Mouse (Mus musculus): ENCODE results near the gene Zfp534.
"Not testable (repeated sequence)": the region's sequence is repeated elsewhere in the genome, so short reads cannot be mapped to it uniquely, and the experiment has no call there.

The Zfp534 gene

DNA sequence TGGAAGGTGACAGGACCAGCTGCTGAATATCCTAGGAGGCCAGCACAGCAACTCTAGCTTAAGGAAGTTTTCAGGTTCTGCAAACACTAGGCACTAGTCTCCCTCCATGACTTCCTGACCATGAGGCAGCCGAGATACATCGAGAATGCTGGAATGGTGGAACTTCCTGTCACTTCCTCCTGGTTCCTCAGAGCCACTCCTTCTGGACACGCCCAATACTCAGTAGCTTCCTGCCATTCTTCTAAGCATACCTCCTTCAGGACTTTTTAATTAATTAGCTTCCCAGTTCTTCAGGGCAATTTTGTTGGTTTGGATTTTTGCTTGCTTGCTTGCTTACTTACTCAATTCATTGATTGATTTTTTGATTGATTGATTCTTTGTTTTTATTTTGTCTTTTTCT lies at the start of gene Zfp534:
Gene Zfp534 (minus strand): TSS at position 101 of the 400 bp plus-strand sequence.
- TF ChIP-seq GATA4 (IDR thresholded peaks at IDR 0.05; ENCODE audit: insufficient replicate concordance, low read length) = not testable (repeated sequence)

GRCm38 (mm10) chr4:147642413-147642812 lies 59.9 kb downstream of the Zfp534 start, which contains the start of gene Zfp979:
Zfp979 (minus strand) TSS chr4:147642513.
- TF ChIP-seq GATA4 (IDR thresholded peaks at IDR 0.05; ENCODE audit: insufficient replicate concordance, low read length) = not testable (repeated sequence)

Data from liver, adult (tissue).